ENCODE assay signal across 9 mouse cellular contexts in genomic region chr11:85840031-85840802, GRCm38 (mm10). TPM values are rescaled to one million over a fixed set of nuclear protein-coding genes. Genes with fewer than 3 reads are reported as not detected.
DNase-seq lines count a peak whose midpoint lies in the region; ATAC-seq lines count a peak whose summit lies in the region.
"Had no signal": no experiment of that assay in that cellular context is flagged by ENCODE, and none has a peak within 500 bp of the region (broad histone marks: within the 10 kb centered on the region; RNA-seq: fewer than 3 reads in every experiment).

No protein-coding gene starts in this region.

- no peaks in the 10 kb centered on the region for H3K36me3 ChIP-seq in heart, embryonic 12.5 days
- H3K36me3 ChIP-seq in hindbrain, embryonic 16.5 days (ENCODE audit: control insufficient read depth, insufficient read depth, low read length) = no peaks in the 10 kb centered on the region
- H3K36me3 ChIP-seq in midbrain, embryonic 14.5 days (ENCODE audit: control insufficient read depth, insufficient read depth, low read length) = no peaks in the 10 kb centered on the region

- peak overlapping the region; percentile 44; the same call in 1 of the 2 replicates for H3K9ac ChIP-seq in heart, embryonic 12.5 days
- peak overlapping the region; percentile 25 for H3K9ac ChIP-seq in hindbrain, embryonic 16.5 days (ENCODE audit: low read depth, low read length)
- no peak overlapping the region for H3K9ac ChIP-seq in midbrain, embryonic 14.5 days (replicated peaks; ENCODE audit: low read length)

- H3K9me3 ChIP-seq in heart, embryonic 12.5 days (replicated peaks) = no peaks in the 10 kb centered on the region
- no peaks in the 10 kb centered on the region for H3K9me3 ChIP-seq in hindbrain, embryonic 16.5 days (ENCODE audit: control insufficient read depth, low read length)
- H3K9me3 ChIP-seq in midbrain, embryonic 14.5 days (ENCODE audit: control insufficient read depth, low read length) = no peaks in the 10 kb centered on the region

- ATAC-seq in heart, embryonic 12.5 days (ENCODE audit: insufficient number of reproducible peaks, low FRiP score) = no peak
- ATAC-seq in hindbrain, embryonic 16.5 days = no peak
- ATAC-seq in midbrain, embryonic 14.5 days (ENCODE audit: low FRiP score, low TSS enrichment) = no peak

- DNase-seq in heart, adult 8-10 months (ENCODE audit: low spot score) = no peak
- peak; percentile 54 for DNase-seq in embryo, embryonic 11 days
- DNase-seq in midbrain, embryonic 14.5 days = peak; percentile 68
- DNase-seq in urinary bladder, postnatal 10 days (ENCODE audit: low spot score) = no peak
- no peak for DNase-seq in urinary bladder, adult 2 months (ENCODE audit: low spot score)
- DNase-seq in right cerebral cortex, adult 2 months (ENCODE audit: low spot score in 2 of 2) = no peak

- peak overlapping the region; percentile 93 for H3K4me2 ChIP-seq in heart, embryonic 12.5 days
- H3K4me2 ChIP-seq in hindbrain, embryonic 16.5 days (ENCODE audit: low read length) = peak overlapping the region; percentile 45
- H3K4me2 ChIP-seq in midbrain, embryonic 14.5 days (ENCODE audit: low read length) = peak overlapping the region; percentile 30

- peaks cover 55% of the 10 kb centered on the region for H3K4me1 ChIP-seq in heart, embryonic 12.5 days (replicated peaks)
- H3K4me1 ChIP-seq in hindbrain, embryonic 16.5 days (ENCODE audit: control insufficient read depth, insufficient read depth, low read depth, low read length) = peaks cover 17% of the 10 kb centered on the region
- peaks cover 13% of the 10 kb centered on the region; the same call in 1 of the 2 replicates for H3K4me1 ChIP-seq in midbrain, embryonic 14.5 days (ENCODE audit: control insufficient read depth, insufficient read depth, low read length)

- peaks cover 72% of the 10 kb centered on the region for H3K27me3 ChIP-seq in heart, embryonic 12.5 days (replicated peaks)
- peaks cover 65% of the 10 kb centered on the region for H3K27me3 ChIP-seq in hindbrain, embryonic 16.5 days (replicated peaks; ENCODE audit: control insufficient read depth, insufficient read depth, low read length)
- peaks cover 100% of the 10 kb centered on the region for H3K27me3 ChIP-seq in midbrain, embryonic 14.5 days (ENCODE audit: control insufficient read depth, insufficient read depth, low read length)

- WGBS in heart, embryonic 12.5 days = 16% methylated on average over 27 of the region's 27 CpGs
- 6% methylated on average over 27 of the region's 27 CpGs for WGBS in hindbrain, embryonic 16.5 days
- WGBS in midbrain, embryonic 14.5 days = 3% methylated on average over 27 of the region's 27 CpGs

- H3K27ac ChIP-seq in heart, embryonic 12.5 days (ENCODE audit: poor library complexity, severe bottlenecking) = no peak overlapping the region
- H3K27ac ChIP-seq in hindbrain, embryonic 16.5 days (ENCODE audit: low read depth, low read length) = no peak overlapping the region
- no peak overlapping the region for H3K27ac ChIP-seq in midbrain, embryonic 14.5 days (replicated peaks; ENCODE audit: low read depth, low read length)

- peak overlapping the region; percentile 22 for H3K4me3 ChIP-seq in heart, embryonic 12.5 days
- H3K4me3 ChIP-seq in hindbrain, embryonic 16.5 days (ENCODE audit: low read length) = peak overlapping the region; percentile 4; the same call in 1 of the 2 replicates
- H3K4me3 ChIP-seq in midbrain, embryonic 14.5 days (replicated peaks; ENCODE audit: low read depth, low read length) = peak overlapping the region; percentile 20; the same call in 1 of the 2 replicates

RNA-seq across cellular contexts. Expression of gene Tbx2, which starts 7.9 kb away (rescaled TPM):
- polyA plus RNA-seq in heart, embryonic 12.5 days (2016; fragmentation: Nextera tagmentation; extraction: Ambion mirVana) = 3.2 TPM in 2 replicates
- total RNA-seq in heart, adult 8-10 months (2022) = 1 to 10 TPM; 4.1 to 6.6 (median 4.7) TPM
- 0.64 and 1.0 TPM in 2 replicates for polyA plus RNA-seq in hindbrain, embryonic 16.5 days (2015; fragmentation: Nextera tagmentation; extraction: Ambion mirVana)
- polyA plus RNA-seq in midbrain, embryonic 14.5 days (2014; fragmentation: Nextera tagmentation; extraction: Ambion mirVana) = 0.69 and 0.83 TPM in 2 replicates
- 130 and 133 TPM in 2 replicates for polyA plus RNA-seq in urinary bladder, adult 2 months (2012; rRNA removed)

RNA-seq across cellular contexts. Expression of gene Gm11444, which starts 9.9 kb away (rescaled TPM):
- polyA plus RNA-seq in heart, embryonic 12.5 days (2016; fragmentation: Nextera tagmentation; extraction: Ambion mirVana) = not detected in 2 replicates
- total RNA-seq in heart, adult 8-10 months (2022) = not detected
- not detected in 2 replicates for polyA plus RNA-seq in hindbrain, embryonic 16.5 days (2015; fragmentation: Nextera tagmentation; extraction: Ambion mirVana)
- not detected in 2 replicates for polyA plus RNA-seq in midbrain, embryonic 14.5 days (2014; fragmentation: Nextera tagmentation; extraction: Ambion mirVana)
- polyA plus RNA-seq in urinary bladder, adult 2 months (2012; rRNA removed) = not detected in 2 replicates
- total RNA-seq: ES-E14 had no signal

RNA-seq across cellular contexts. Expression of gene Tbx4, which starts 46.0 kb away (rescaled TPM):
- polyA plus RNA-seq in heart, embryonic 12.5 days (2016; fragmentation: Nextera tagmentation; extraction: Ambion mirVana) = 0.49 and 0.94 TPM in 2 replicates
- total RNA-seq in heart, adult 8-10 months (2022) = not detected
- 0.40 TPM in 2 replicates for polyA plus RNA-seq in hindbrain, embryonic 16.5 days (2015; fragmentation: Nextera tagmentation; extraction: Ambion mirVana)
- 0.21 and 0.22 TPM in 2 replicates for polyA plus RNA-seq in midbrain, embryonic 14.5 days (2014; fragmentation: Nextera tagmentation; extraction: Ambion mirVana)
- 17.1 and 23.1 TPM in 2 replicates for polyA plus RNA-seq in urinary bladder, adult 2 months (2012; rRNA removed)

Comparison
In these comparisons a context has a peak if more than half of its experiments do, and no peak if none do; other contexts are left out.
1. H3K4me2 ChIP-seq: peak in every context shown above with its lines; median percentile 93 in heart, embryonic 12.5 days; 45 in hindbrain, embryonic 16.5 days; 30 in midbrain, embryonic 14.5 days.
2. DNase-seq: peak in embryo, embryonic 11 days (single experiment) and midbrain, embryonic 14.5 days (single experiment); none in heart, adult 8-10 months (single experiment), urinary bladder, postnatal 10 days (single experiment), urinary bladder, adult 2 months (single experiment) and right cerebral cortex, adult 2 months (0 of 2).
3. RNA of gene Tbx2, which starts 7.9 kb away (polyA plus RNA-seq): 130 to 133 TPM in urinary bladder, adult 2 months; 3.2 TPM in heart, embryonic 12.5 days, 0.69 to 0.83 TPM in midbrain, embryonic 14.5 days and 0.64 to 1.0 TPM in hindbrain, embryonic 16.5 days; every median in the first group is over 10 times any median in the second.
4. Peak in every context shown above with its lines, with median percentiles within 50 percentile points of each other: H3K4me3 ChIP-seq.